In the genomic region with DNA sequence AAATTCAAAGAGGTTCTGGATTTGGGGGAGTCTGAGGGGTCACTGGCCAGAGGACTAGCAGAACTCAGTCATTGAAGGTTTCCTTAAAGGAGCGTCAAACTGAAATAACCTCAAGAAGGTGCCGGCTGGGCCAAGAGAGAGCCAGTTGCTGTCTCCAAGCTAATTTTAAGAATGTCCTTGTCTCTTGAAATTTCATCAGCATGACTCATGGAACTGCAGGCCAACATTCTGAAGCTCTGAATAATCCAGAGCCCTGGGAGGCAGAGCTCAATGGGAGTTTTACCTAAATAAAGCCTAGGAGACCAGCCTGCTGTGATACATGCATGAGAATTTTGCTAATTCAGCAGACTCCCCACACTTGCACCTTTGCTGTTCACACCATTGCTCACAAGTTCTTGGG, we compare ENCODE assay signal across 8 mouse cellular contexts. TPM values are rescaled to one million over a fixed set of nuclear protein-coding genes. Genes with fewer than 3 reads are reported as not detected.
DNase-seq lines count a peak whose midpoint lies in the region; ATAC-seq and TF ChIP-seq lines count a peak whose summit lies in the region.

No protein-coding gene starts in this region.

- intact Hi-C loops in heart, adult 2 months (cut with DNase I): loop anchor here (5.0 kb wide), 1 partner anchor 69 kb away; the partner anchor contains the start of gene Me3

- DNase-seq in layer of hippocampus, adult 9-11 months: peak; percentile 10
- DNase-seq in layer of hippocampus, postnatal 36 days: no peak
- peak; percentile 61 for DNase-seq in adrenal gland, adult 8-10 months
- DNase-seq in heart, adult 2 months: peak; percentile 41 to 66
- DNase-seq in lung, postnatal 0 days (ENCODE audit: low spot score): peak; percentile 50
- no peak for DNase-seq in cerebellum, adult 18-20 months
- no peak for DNase-seq in B cell, adult 2 months
- no peak for DNase-seq in embryo, embryonic 11 days

- 0 out of 2 replicates have a peak, but pooled peaks have one; percentile 21 for ATAC-seq in lung, postnatal 0 days

- H3K27ac ChIP-seq in heart, adult 2 months: peak overlapping the region; percentile 49
- H3K27ac ChIP-seq in lung, postnatal 0 days (ENCODE audit: low read length): no peak overlapping the region

- no peaks in the 10 kb centered on the region for H3K27me3 ChIP-seq in heart, adult 2 months (ENCODE audit: control insufficient read depth, insufficient read depth, low read length)
- no peaks in the 10 kb centered on the region for H3K27me3 ChIP-seq in lung, postnatal 0 days (replicated peaks; ENCODE audit: insufficient read depth, low read length)

- H3K9me3 ChIP-seq in lung, postnatal 0 days (ENCODE audit: low read length): no peaks in the 10 kb centered on the region

- H3K79me2 ChIP-seq in heart, adult 2 months (replicated peaks; ENCODE audit: control insufficient read depth, insufficient read depth, low read length): no peaks in the 10 kb centered on the region

- peaks cover 4% of the 10 kb centered on the region for H3K4me1 ChIP-seq in heart, adult 2 months (ENCODE audit: control insufficient read depth, insufficient read depth, low read length)
- H3K4me1 ChIP-seq in lung, postnatal 0 days (ENCODE audit: insufficient read depth, low read depth, low read length): no peaks in the 10 kb centered on the region

- TF ChIP-seq CTCF in heart, adult 2 months (IDR thresholded peaks at IDR 0.05): no peak
- no peak for TF ChIP-seq CTCF in lung, postnatal 0 days (IDR thresholded peaks at IDR 0.05)

- no peak for TF ChIP-seq EP300 in heart, adult 2 months (IDR thresholded peaks at IDR 0.05; ENCODE audit: insufficient read depth, low read depth, low read length)
- no peak for TF ChIP-seq EP300 in lung, postnatal 0 days (IDR thresholded peaks at IDR 0.05)

- 36% methylated on average over 2 of the region's 2 CpGs for WGBS in heart, adult 2 months
- 77% methylated on average over 2 of the region's 2 CpGs for WGBS in lung, postnatal 0 days

- no peak overlapping the region for H3K9ac ChIP-seq in heart, adult 2 months (ENCODE audit: low read depth, low read length)
- H3K9ac ChIP-seq in lung, postnatal 0 days (replicated peaks; ENCODE audit: low read depth): no peak overlapping the region

- no peak for TF ChIP-seq POLR2A in heart, adult 2 months (IDR thresholded peaks at IDR 0.05; ENCODE audit: insufficient read depth, low read depth, low read length)

- peaks cover 2% of the 10 kb centered on the region; the same call in 1 of the 2 replicates for H3K36me3 ChIP-seq in heart, adult 2 months (ENCODE audit: control insufficient read depth, insufficient read depth, low read length)
- H3K36me3 ChIP-seq in lung, postnatal 0 days (ENCODE audit: insufficient read depth, low read length): no peaks in the 10 kb centered on the region

- no peak overlapping the region for H3K4me3 ChIP-seq in heart, adult 2 months
- no peak overlapping the region for H3K4me3 ChIP-seq in lung, postnatal 0 days (ENCODE audit: low read depth, low read length)

- no peak overlapping the region for H3K4me2 ChIP-seq in lung, postnatal 0 days (replicated peaks; ENCODE audit: low read depth, low read length)

RNA-seq across cellular contexts. Expression of gene Prss23, which starts 36.5 kb away (rescaled TPM):
- 10 to 100 TPM; 13.8 to 14.7 TPM for total RNA-seq in layer of hippocampus, postnatal 36 days (2021)
- 10 to 100 TPM; 13.8 to 22.0 (median 17.5) TPM for total RNA-seq in adrenal gland, adult 8-10 months (2022)
- 10 to 100 TPM; 18.9 to 20.6 TPM for total RNA-seq in heart, adult 2 months (2021)
- 50.1 and 58.2 TPM in 2 replicates for polyA plus RNA-seq in heart, adult 2 months (2012; rRNA removed)
- 78.6 and 86.6 TPM in 2 replicates for polyA plus RNA-seq in lung, postnatal 0 days (2015; fragmentation: Nextera tagmentation; extraction: Ambion mirVana)

Comparison
In these comparisons a context has a peak if more than half of its experiments do, and no peak if none do; other contexts are left out.
1. DNase-seq: peak in layer of hippocampus, adult 9-11 months (single experiment), adrenal gland, adult 8-10 months (single experiment), heart, adult 2 months (2 of 2) and lung, postnatal 0 days (single experiment); none in layer of hippocampus, postnatal 36 days (0 of 2), cerebellum, adult 18-20 months (0 of 2), B cell, adult 2 months (0 of 2) and embryo, embryonic 11 days (single experiment).